Mouse (Mus musculus): ENCODE results near the gene Lcn2.

DNA sequence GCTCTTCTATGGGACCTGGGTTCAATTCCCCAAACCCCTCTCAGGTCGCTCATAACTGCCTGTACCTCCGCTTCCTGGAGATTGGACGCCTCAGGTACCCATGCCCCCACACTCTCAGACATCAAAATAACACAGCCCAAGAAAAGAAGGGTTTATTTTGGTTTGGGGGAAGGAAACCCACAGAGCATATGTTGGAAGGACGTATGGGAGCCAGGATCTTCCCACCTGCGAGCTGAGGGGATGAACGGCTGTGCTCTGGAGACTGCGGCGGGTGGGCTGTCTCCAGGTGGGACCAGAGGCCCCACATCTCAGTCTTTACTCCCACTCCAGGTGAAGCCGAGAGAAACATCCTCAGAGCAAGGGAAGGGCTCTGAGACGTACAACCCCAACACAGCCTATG is 11.1 kb downstream of the Lcn2 start:
- TF ChIP-seq CTCF (IDR thresholded peaks at IDR 0.05; ENCODE audit: low read depth, low read length) (no peak), POLR2A (IDR thresholded peaks at IDR 0.05; ENCODE audit: borderline replicate concordance, low read depth, low read length) (no peak)

Data from bone marrow macrophage, adult 2 months (primary cell).